Mouse (Mus musculus) cerebellum, adult (tissue): ENCODE results near the gene Map3k7cl.

Source experiments
- ATAC-seq: cut with Nextera tagmentation; 2 replicates; pipeline ENCODE4 v1.9.2; 2017; ENCODE audit warnings: mild to moderate bottlenecking, moderate library complexity, mixed read lengths; ENCODE audit not compliant: insufficient number of reproducible peaks, low FRiP score, low TSS enrichment

Map3k7cl gene

GRCm38 (mm10) chr16:87584618-87585017 is 31.5 kb downstream of the Map3k7cl start:
- ATAC-seq: no peak

GRCm38 (mm10) chr16:87585548-87586262 is 32.6 kb downstream of the Map3k7cl start:
- no peak for ATAC-seq

- ATAC-seq: no peak
Observed at GRCm38 (mm10) chr16:87587843-87588242, 34.7 kb downstream of the Map3k7cl start.

- no peak for ATAC-seq
Observed at GRCm38 (mm10) chr16:87594145-87594544, 41.0 kb downstream of the Map3k7cl start.

GRCm38 (mm10) chr16:87595149-87595548 is 42.0 kb downstream of the Map3k7cl start:
- ATAC-seq: no peak

GRCm38 (mm10) chr16:87602717-87603526 is 49.8 kb downstream of the Map3k7cl start:
- no peak for ATAC-seq

GRCm38 (mm10) chr16:87604002-87604401 is 50.9 kb downstream of the Map3k7cl start:
- no peak for ATAC-seq

- no peak for ATAC-seq
Observed at GRCm38 (mm10) chr16:87604883-87605282, 51.8 kb downstream of the Map3k7cl start.

GRCm38 (mm10) chr16:87607383-87607782 is 54.3 kb downstream of the Map3k7cl start:
- no peak for ATAC-seq

GRCm38 (mm10) chr16:87607959-87608358 is 54.8 kb downstream of the Map3k7cl start:
- ATAC-seq: no peak

GRCm38 (mm10) chr16:87610142-87610541 is 57.0 kb downstream of the Map3k7cl start:
- ATAC-seq: no peak

- no peak for ATAC-seq
Observed at GRCm38 (mm10) chr16:87610556-87611295, 57.6 kb downstream of the Map3k7cl start.

- no peak for ATAC-seq
Observed at GRCm38 (mm10) chr16:87611420-87611819, 58.3 kb downstream of the Map3k7cl start.

- ATAC-seq: no peak
Observed at GRCm38 (mm10) chr16:87612218-87612838, 59.2 kb downstream of the Map3k7cl start.

- no peak for ATAC-seq
Observed at GRCm38 (mm10) chr16:87617377-87617776, 64.2 kb downstream of the Map3k7cl start.

- ATAC-seq: no peak
Observed at GRCm38 (mm10) chr16:87621246-87621645, 68.1 kb downstream of the Map3k7cl start.

GRCm38 (mm10) chr16:87623881-87624280 is 70.8 kb downstream of the Map3k7cl start:
- ATAC-seq: no peak

GRCm38 (mm10) chr16:87624937-87625336 is 71.8 kb downstream of the Map3k7cl start:
- no peak for ATAC-seq

GRCm38 (mm10) chr16:87625341-87625740 is 72.2 kb downstream of the Map3k7cl start:
- ATAC-seq: no peak

- no peak for ATAC-seq
Observed at GRCm38 (mm10) chr16:87625816-87626215, 72.7 kb downstream of the Map3k7cl start.
